Mouse (Mus musculus): ENCODE data around the gene Kcnj9.

GRCm38 (mm10) chr1:172312768-172313561, 16.2 kb downstream of the Kcnj9 start:
- no peak for TF ChIP-seq CTCF (IDR thresholded peaks at IDR 0.05; ENCODE audit: extremely low read depth, insufficient read depth, insufficient read length, insufficient replicate concordance)
- TF ChIP-seq POLR2A (IDR thresholded peaks at IDR 0.05; ENCODE audit: low read depth, low read length), result no peak

Measured in spleen, adult 2 months (tissue).